ENCODE assay signal across 8 mouse cellular contexts in the genomic region with DNA sequence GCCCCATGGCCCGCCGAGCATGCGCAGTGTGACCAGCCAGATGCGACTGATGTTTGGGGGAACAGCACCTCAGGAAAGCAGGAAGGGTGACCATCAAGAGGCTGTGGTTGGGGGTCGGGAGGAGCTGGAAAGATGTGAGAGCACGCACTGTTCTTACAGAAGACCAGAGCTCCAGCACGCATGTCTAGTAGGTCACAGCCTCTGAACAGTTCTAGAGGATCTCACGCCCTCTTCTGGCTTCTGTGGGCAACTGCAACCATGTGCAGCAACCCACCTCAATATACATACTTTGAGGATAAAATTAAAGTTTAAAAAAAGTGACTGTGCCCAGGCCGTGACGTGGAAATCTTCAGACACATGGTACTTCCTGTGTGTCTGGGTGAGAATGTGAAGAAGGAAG. TPM values are rescaled to one million over a fixed set of nuclear protein-coding genes. Genes with fewer than 3 reads are reported as not detected.
DNase-seq lines count a peak whose midpoint lies in the region; ATAC-seq and TF ChIP-seq lines count a peak whose summit lies in the region.
"Had no signal": no experiment of that assay in that cellular context is flagged by ENCODE, and none has a peak within 500 bp of the region (broad histone marks: within the 10 kb centered on the region; RNA-seq: fewer than 3 reads in every experiment).

No protein-coding gene starts in this region.

- H3K4me3 ChIP-seq in intestine, postnatal 0 days (ENCODE audit: low read depth, low read length): no peak overlapping the region
- H3K4me3 ChIP-seq in intestine, embryonic 15.5 days (replicated peaks): no peak overlapping the region
- H3K4me3 ChIP-seq in C2C12 (ENCODE audit: insufficient read depth, poor library complexity, severe bottlenecking): no peak overlapping the region
- no peak overlapping the region for H3K4me3 ChIP-seq in limb, embryonic 11.5 days (ENCODE audit: low read depth, low read length)

- H3K36me3 ChIP-seq in intestine, postnatal 0 days (ENCODE audit: control insufficient read depth, insufficient read depth): no peaks in the 10 kb centered on the region; the same call in 1 of the 2 replicates
- no peaks in the 10 kb centered on the region for H3K36me3 ChIP-seq in intestine, embryonic 15.5 days
- H3K36me3 ChIP-seq in C2C12 (ENCODE audit: control insufficient read depth, insufficient read depth): no peaks in the 10 kb centered on the region
- no peaks in the 10 kb centered on the region for H3K36me3 ChIP-seq in limb, embryonic 11.5 days (ENCODE audit: control insufficient read depth, insufficient read depth, low read length)

- WGBS in intestine, postnatal 0 days: 75% methylated on average over 10 of the region's 10 CpGs
- 71% methylated on average over 10 of the region's 10 CpGs for WGBS in intestine, embryonic 15.5 days
- 67% methylated on average over 10 of the region's 10 CpGs for WGBS in limb, embryonic 11.5 days

- H3K4me1 ChIP-seq in intestine, postnatal 0 days (replicated peaks; ENCODE audit: control insufficient read depth, insufficient read depth, low read length): 0 out of 2 replicates have a peak, but pooled peaks cover 3% of the 10 kb centered on the region
- 0 out of 2 replicates have a peak, but pooled peaks cover 4% of the 10 kb centered on the region for H3K4me1 ChIP-seq in intestine, embryonic 15.5 days (replicated peaks)
- 0 out of 2 replicates have a peak, but pooled peaks cover 3% of the 10 kb centered on the region for H3K4me1 ChIP-seq in limb, embryonic 11.5 days (ENCODE audit: control insufficient read depth, insufficient read depth, low read length)

- H3K9ac ChIP-seq in intestine, postnatal 0 days (ENCODE audit: low read depth, low read length): no peak overlapping the region
- H3K9ac ChIP-seq in intestine, embryonic 15.5 days: no peak overlapping the region
- H3K9ac ChIP-seq in limb, embryonic 11.5 days (ENCODE audit: low read length): no peak overlapping the region

- peak; percentile 80 for TF ChIP-seq CTCF in intestine, postnatal 0 days (IDR thresholded peaks at IDR 0.05; ENCODE audit: low read depth)
- peak; percentile 27 for TF ChIP-seq CTCF in C2C12 (IDR thresholded peaks at IDR 0.05; ENCODE audit: control insufficient read depth, insufficient read depth, insufficient read length)

- H3K79me3 ChIP-seq in C2C12 (ENCODE audit: low read depth): no peaks in the 10 kb centered on the region

- H3K9me3 ChIP-seq in intestine, postnatal 0 days (ENCODE audit: control insufficient read depth): no peaks in the 10 kb centered on the region
- H3K9me3 ChIP-seq in intestine, embryonic 15.5 days: no peaks in the 10 kb centered on the region
- no peaks in the 10 kb centered on the region for H3K9me3 ChIP-seq in limb, embryonic 11.5 days (ENCODE audit: control insufficient read depth, low read length)

- H3K27me3 ChIP-seq in intestine, postnatal 0 days (replicated peaks; ENCODE audit: control insufficient read depth, insufficient read depth, low read length): no peaks in the 10 kb centered on the region
- no peaks in the 10 kb centered on the region for H3K27me3 ChIP-seq in intestine, embryonic 15.5 days (replicated peaks)
- no peaks in the 10 kb centered on the region for H3K27me3 ChIP-seq in C2C12 (ENCODE audit: control insufficient read depth, insufficient read depth, insufficient read length)
- H3K27me3 ChIP-seq in limb, embryonic 11.5 days (ENCODE audit: control insufficient read depth, insufficient read depth, low read length): no peaks in the 10 kb centered on the region

- no peaks in the 10 kb centered on the region for H3K79me2 ChIP-seq in C2C12 (ENCODE audit: control insufficient read depth, insufficient read depth)

- H3ac ChIP-seq in C2C12 (ENCODE audit: control insufficient read depth, insufficient read length, low read depth): no peak overlapping the region

- no peak overlapping the region for H3K27ac ChIP-seq in intestine, postnatal 0 days (ENCODE audit: low read depth, low read length)
- H3K27ac ChIP-seq in intestine, embryonic 15.5 days: no peak overlapping the region
- no peak overlapping the region for H3K27ac ChIP-seq in limb, embryonic 11.5 days (replicated peaks; ENCODE audit: low read depth, low read length)

- DNase-seq in NIH3T3 (ENCODE audit: low read depth): peak; percentile 41
- DNase-seq in limb, embryonic 11.5 days (ENCODE audit: low spot score): peak; percentile 49
- DNase-seq in ovary, postnatal 10 days (ENCODE audit: low spot score): no peak
- DNase-seq in left cerebral cortex, adult 18-20 months (ENCODE audit: low spot score in 2 of 2): no peak
- DNase-seq: cerebellum, adult 9-11 months had no signal

- H3K4me2 ChIP-seq in intestine, postnatal 0 days (replicated peaks; ENCODE audit: low read depth): no peak overlapping the region
- H3K4me2 ChIP-seq in intestine, embryonic 15.5 days (replicated peaks): no peak overlapping the region
- no peak overlapping the region for H3K4me2 ChIP-seq in limb, embryonic 11.5 days (ENCODE audit: low read depth, severe bottlenecking)

- no peak for ATAC-seq in intestine, postnatal 0 days
- ATAC-seq in intestine, embryonic 15.5 days: no peak
- no peak for ATAC-seq in limb, embryonic 11.5 days (ENCODE audit: insufficient number of reproducible peaks, low FRiP score, low TSS enrichment, low read depth)

TF ChIP-seq in C2C12, 6 proteins besides CTCF, POLR2A, EP300 and RAD21:
- no peak for TF ChIP-seq MAX (IDR thresholded peaks at IDR 0.05)
- TF ChIP-seq FOSL1 (IDR thresholded peaks at IDR 0.05; ENCODE audit: insufficient read depth, low read length, poor library complexity, severe bottlenecking): no peak
- TF ChIP-seq MYOD1 (IDR thresholded peaks at IDR 0.05; ENCODE audit: control insufficient read depth, insufficient read length, low read depth): no peak
- TF ChIP-seq CEBPB (IDR thresholded peaks at IDR 0.05; ENCODE audit: low read depth): no peak
- no peak for TF ChIP-seq USF1 (IDR thresholded peaks at IDR 0.05; ENCODE audit: low read depth)
- TF ChIP-seq MYOG (IDR thresholded peaks at IDR 0.05; ENCODE audit: control insufficient read depth, extremely low read depth, insufficient read length): no peak
TF ChIP-seq in C2C12: peak in this region for 0.

RNA-seq across cellular contexts. Expression of gene Rcan1, which starts 25.3 kb away (rescaled TPM):
- polyA plus RNA-seq in intestine, postnatal 0 days (2015; fragmentation: Nextera tagmentation; extraction: Ambion mirVana): 52.0 and 86.5 TPM in 2 replicates
- 23.5 and 24.0 TPM in 2 replicates for polyA plus RNA-seq in intestine, embryonic 15.5 days (2015; fragmentation: Nextera tagmentation; extraction: Ambion mirVana)
- polyA plus RNA-seq in C2C12 (2012; fragmentation: generic; extraction: Trizol): 17.4 TPM
- polyA plus RNA-seq in limb, embryonic 11.5 days (2014; fragmentation: Nextera tagmentation; extraction: Ambion mirVana): 33.0 and 33.8 TPM in 2 replicates
- 10 to 100 TPM; 59.2 to 69.2 TPM for total RNA-seq in left cerebral cortex, adult 18-20 months (2021)

RNA-seq across cellular contexts. Expression of gene Clic6, which starts 40.2 kb away (rescaled TPM):
- polyA plus RNA-seq in intestine, postnatal 0 days (2015; fragmentation: Nextera tagmentation; extraction: Ambion mirVana): 70.7 and 77.8 TPM in 2 replicates
- polyA plus RNA-seq in intestine, embryonic 15.5 days (2015; fragmentation: Nextera tagmentation; extraction: Ambion mirVana): 80.6 and 81.8 TPM in 2 replicates
- 0.01 TPM for polyA plus RNA-seq in C2C12 (2012; fragmentation: generic; extraction: Trizol)
- polyA plus RNA-seq in limb, embryonic 11.5 days (2014; fragmentation: Nextera tagmentation; extraction: Ambion mirVana): 0.41 TPM in 2 replicates
- 1 to 10 TPM in 1 of 2 experiments, under 1 TPM in 1; 0.98 to 1.7 TPM for total RNA-seq in left cerebral cortex, adult 18-20 months (2021)

Comparison
In these comparisons a context has a peak if more than half of its experiments do, and no peak if none do; other contexts are left out.
1. DNase-seq: peak in NIH3T3 (single experiment) and limb, embryonic 11.5 days (single experiment); none in ovary, postnatal 10 days (single experiment) and left cerebral cortex, adult 18-20 months (0 of 2).
2. RNA of gene Clic6, which starts 40.2 kb away (polyA plus RNA-seq): 80.6 to 81.8 TPM in intestine, embryonic 15.5 days and 70.7 to 77.8 TPM in intestine, postnatal 0 days; 0.41 TPM in limb, embryonic 11.5 days and 0.01 TPM in C2C12 (single experiment); every median in the first group is over 10 times any median in the second.